8 mouse cellular contexts compared by ENCODE assay signal in the genomic region with DNA sequence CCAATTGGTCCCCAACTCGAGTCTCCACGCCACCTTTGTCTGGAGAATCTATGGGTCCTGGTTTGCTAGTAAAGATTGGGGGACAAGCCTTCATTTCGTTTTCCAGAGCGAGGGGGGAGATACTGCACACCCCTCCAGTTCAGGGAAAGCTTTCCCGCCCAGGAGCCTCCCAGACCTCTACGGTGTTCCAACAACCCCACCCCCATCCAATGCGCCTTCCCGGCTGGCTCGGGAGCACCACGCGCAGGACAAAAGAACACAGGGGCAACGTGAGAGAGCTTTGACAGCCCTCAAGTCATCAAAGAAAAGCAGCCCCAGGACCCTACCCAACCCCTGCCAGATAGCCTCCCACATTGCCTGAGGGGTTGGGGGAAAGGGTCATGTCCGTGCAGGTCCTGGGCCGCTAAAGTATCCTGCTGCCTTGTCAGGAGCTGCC. TPM values are rescaled to one million over a fixed set of nuclear protein-coding genes. Genes with fewer than 3 reads are reported as not detected.
DNase-seq lines count a peak whose midpoint lies in the region; ATAC-seq lines count a peak whose summit lies in the region.

No protein-coding gene starts in this region.

- no peaks in the 10 kb centered on the region for H3K36me3 ChIP-seq in midbrain, embryonic 12.5 days

- peak; percentile 16 to 42 for DNase-seq in adrenal gland, postnatal 36 days
- DNase-seq in adrenal gland, adult 8-10 months: no peak
- DNase-seq in urinary bladder, postnatal 14 days (ENCODE audit: low spot score): peak; percentile 21
- DNase-seq in urinary bladder, postnatal 10 days (ENCODE audit: low spot score): no peak
- peak; percentile 13 for DNase-seq in heart, adult 8-10 months (ENCODE audit: low spot score)
- DNase-seq in kidney, postnatal 4 days: peak; percentile 64 to 69

- peak overlapping the region; percentile 71 for H3K9ac ChIP-seq in midbrain, embryonic 12.5 days (replicated peaks)

- H3K4me2 ChIP-seq in midbrain, embryonic 12.5 days (replicated peaks): peak overlapping the region; percentile 83

- peak; percentile 42 for ATAC-seq in midbrain, embryonic 12.5 days (ENCODE audit: low FRiP score, low read depth)
- no peak for ATAC-seq in inflammation-experienced regulatory T-cells, adult 6 months

- under 1% methylated on average over 14 of the region's 14 CpGs for WGBS in midbrain, embryonic 12.5 days

- peaks cover 17% of the 10 kb centered on the region for H3K4me1 ChIP-seq in midbrain, embryonic 12.5 days

- peak overlapping the region; percentile 59 for H3K4me3 ChIP-seq in midbrain, embryonic 12.5 days

- no peaks in the 10 kb centered on the region for H3K9me3 ChIP-seq in midbrain, embryonic 12.5 days

- peaks cover 8% of the 10 kb centered on the region for H3K27me3 ChIP-seq in midbrain, embryonic 12.5 days

- H3K27ac ChIP-seq in midbrain, embryonic 12.5 days (replicated peaks): peak overlapping the region; percentile 82

RNA-seq across cellular contexts. Expression of gene Vcan, which starts 1.2 kb away (rescaled TPM):
- 1 to 10 TPM; 4.8 to 6.9 TPM for total RNA-seq in adrenal gland, postnatal 36 days (2021)
- 1 to 10 TPM; 2.1 to 2.2 (median 2.1) TPM for total RNA-seq in adrenal gland, adult 8-10 months (2022)
- 10 to 100 TPM in 1 of 4 experiments, 1 to 10 TPM in 3; 4.1 to 14.0 (median 7.9) TPM for total RNA-seq in heart, adult 8-10 months (2022)
- polyA plus RNA-seq in midbrain, embryonic 12.5 days (2016; fragmentation: Nextera tagmentation; extraction: Ambion mirVana): 41.6 and 50.4 TPM in 2 replicates
- under 1 TPM; 0.04 to 0.47 (median 0.29) TPM for polyA plus RNA-seq in inflammation-experienced regulatory T-cells, adult 6 months (2017; shearing (Covaris generic))

Comparison
In these comparisons a context has a peak if more than half of its experiments do, and no peak if none do; other contexts are left out.
1. DNase-seq: peak in adrenal gland, postnatal 36 days (2 of 2), urinary bladder, postnatal 14 days (single experiment), heart, adult 8-10 months (single experiment) and kidney, postnatal 4 days (2 of 2); none in adrenal gland, adult 8-10 months (single experiment) and urinary bladder, postnatal 10 days (single experiment).